Mouse (Mus musculus): ENCODE measurements at regions not wholly inside any gene's neighbourhood (a gene's known extent, or its start where the extent isn't known, plus 50 kb on each side); places are given as distances from the start of the nearest gene placed in this dataset.
A peak's percentile ranks its signal among the peaks of the same experiment; 100 is the strongest.

- TF ChIP-seq CTCF (IDR thresholded peaks at IDR 0.05) (peak; percentile 39), POLR2A (IDR thresholded peaks at IDR 0.05; ENCODE audit: insufficient read depth, low read depth, low read length) (no peak)
Measured at GRCm38 (mm10) chr3:41408821-41409737, 146.5 kb upstream of the Jade1 start.

Measured in heart, adult 2 months (tissue).